Mouse (Mus musculus): ENCODE measurements around the gene Duox1.

DNA sequence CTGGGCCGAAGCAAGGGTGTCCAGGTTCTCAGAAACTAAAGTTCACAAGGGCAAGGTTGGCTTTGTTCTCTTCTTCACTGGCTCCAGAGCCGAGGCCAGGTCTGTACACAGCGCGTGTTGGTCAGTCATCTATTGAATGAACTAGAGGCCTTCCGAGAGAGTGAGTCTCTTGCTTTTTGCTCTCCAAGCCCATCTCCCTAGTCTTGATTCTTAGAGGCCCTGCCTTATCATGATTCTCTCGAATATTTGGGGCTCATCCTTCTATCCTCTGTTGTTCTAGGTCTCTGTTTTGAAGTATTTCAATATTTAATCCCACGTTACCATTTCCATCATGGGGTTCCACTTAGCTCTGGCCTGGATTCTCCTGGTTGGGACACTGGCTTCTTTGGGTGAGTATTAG, at the start of gene Duox1:
- TF ChIP-seq POLR2A (IDR thresholded peaks at IDR 0.05; ENCODE audit: insufficient read depth, low read depth, low read length) = no peak
- TF ChIP-seq CTCF (IDR thresholded peaks at IDR 0.05) = no peak
